Mouse (Mus musculus): ENCODE results near the gene Vasp. TPM values are rescaled to one million over a fixed set of nuclear protein-coding genes. Genes with fewer than 3 reads are reported as not detected.

Gene Vasp
- total and polyA plus RNA-seq, 3 experiments: 146 to 560 (median 239) TPM

GRCm38 (mm10) chr7:19211996-19212755 lies 59.4 kb downstream of the Vasp start, which contains the start of gene Gpr4:
Gene Gpr4 (plus strand): TSS chr7:19212538.
- peaks cover 15% of the 10 kb centered on the region for H3K4me1 ChIP-seq (ENCODE audit: insufficient read depth, low read depth, low read length)
- DNase-seq (ENCODE audit: low spot score): no peak
- H3K9me3 ChIP-seq (replicated peaks): peaks cover 6% of the 10 kb centered on the region
- ATAC-seq (ENCODE audit: extremely low read depth, insufficient number of reproducible peaks, low FRiP score, poor library complexity, severe bottlenecking): no peak
- no peaks in the 10 kb centered on the region for H3K36me3 ChIP-seq (replicated peaks)
- TF ChIP-seq TAL1 (conservative IDR thresholded peaks at IDR 0.05; ENCODE audit: low read depth, low read length) (no peak), POLR2AphosphoS5 (IDR thresholded peaks at IDR 0.05; ENCODE audit: insufficient replicate concordance, low read depth, low read length) (no peak), GATA2 (IDR thresholded peaks at IDR 0.05; ENCODE audit: borderline replicate concordance, low read depth, low read length) (no peak), GATA1 (IDR thresholded peaks at IDR 0.05; ENCODE audit: borderline replicate concordance, low read length) (no peak), CTCF (IDR thresholded peaks at IDR 0.05; ENCODE audit: low read depth, low read length) (no peak)
- H3K27me3 ChIP-seq (ENCODE audit: insufficient read depth, low read length): peaks cover 33% of the 10 kb centered on the region
- H3K4me3 ChIP-seq (ENCODE audit: low read depth, low read length): no peak within 1 kb of the TSS; the same call in 1 of the 2 replicates

GRCm38 (mm10) chr7:19211041-19211675 lies 60.5 kb downstream of the Vasp start:
- H3K4me3 ChIP-seq (ENCODE audit: low read depth, low read length): no peak overlapping the region
- ATAC-seq (ENCODE audit: extremely low read depth, insufficient number of reproducible peaks, low FRiP score, poor library complexity, severe bottlenecking) (no peak), DNase-seq (ENCODE audit: low spot score) (no peak)
- no peaks in the 10 kb centered on the region for H3K36me3 ChIP-seq (replicated peaks)
- H3K9me3 ChIP-seq (replicated peaks): peaks cover 6% of the 10 kb centered on the region
- TF ChIP-seq TAL1 (conservative IDR thresholded peaks at IDR 0.05; ENCODE audit: low read depth, low read length) (no peak), GATA2 (IDR thresholded peaks at IDR 0.05; ENCODE audit: borderline replicate concordance, low read depth, low read length) (no peak), GATA1 (IDR thresholded peaks at IDR 0.05; ENCODE audit: borderline replicate concordance, low read length) (no peak), CTCF (IDR thresholded peaks at IDR 0.05; ENCODE audit: low read depth, low read length) (no peak), POLR2AphosphoS5 (IDR thresholded peaks at IDR 0.05; ENCODE audit: insufficient replicate concordance, low read depth, low read length) (no peak)
- H3K27me3 ChIP-seq (ENCODE audit: insufficient read depth, low read length): peaks cover 29% of the 10 kb centered on the region
- peaks cover 13% of the 10 kb centered on the region for H3K4me1 ChIP-seq (ENCODE audit: insufficient read depth, low read depth, low read length)

DNA sequence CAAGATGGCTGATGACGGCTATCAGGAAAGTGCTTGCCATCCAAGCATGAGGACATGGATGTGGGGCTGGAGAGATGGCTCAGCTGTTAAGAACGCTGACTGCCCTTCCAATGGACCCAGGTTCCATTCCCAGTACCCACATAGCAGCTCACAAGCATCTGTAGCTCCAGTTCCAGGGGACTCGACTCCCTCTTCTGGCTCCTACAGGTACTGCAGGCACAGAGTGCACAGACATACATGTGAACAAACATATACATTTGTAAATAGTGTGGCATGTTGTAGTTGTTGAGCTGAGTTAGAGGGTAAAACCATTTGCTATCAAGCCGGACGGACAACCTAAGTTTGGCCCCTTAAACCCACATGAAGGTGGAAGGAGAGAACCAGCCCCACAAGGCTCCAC lies 61.6 kb downstream of the Vasp start:
- Histone ChIP-seq H3K27me3 (ENCODE audit: insufficient read depth, low read length) (peaks cover 26% of the 10 kb centered on the region), H3K9me3 (replicated peaks) (peaks cover 6% of the 10 kb centered on the region), H3K4me3 (ENCODE audit: low read depth, low read length) (no peak overlapping the region), H3K4me1 (ENCODE audit: insufficient read depth, low read depth, low read length) (peaks cover 10% of the 10 kb centered on the region), H3K36me3 (replicated peaks) (peaks cover 10% of the 10 kb centered on the region)
- no peak for TF ChIP-seq POLR2AphosphoS5 (IDR thresholded peaks at IDR 0.05; ENCODE audit: insufficient replicate concordance, low read depth, low read length)
- TF ChIP-seq GATA2 (IDR thresholded peaks at IDR 0.05; ENCODE audit: borderline replicate concordance, low read depth, low read length): no peak
- TF ChIP-seq CTCF (IDR thresholded peaks at IDR 0.05; ENCODE audit: low read depth, low read length): 0 out of 2 replicates have a peak, but pooled peaks have one; percentile 17
- no peak for TF ChIP-seq GATA1 (IDR thresholded peaks at IDR 0.05; ENCODE audit: borderline replicate concordance, low read length)
- no peak for TF ChIP-seq TAL1 (conservative IDR thresholded peaks at IDR 0.05; ENCODE audit: low read depth, low read length)
- DNase-seq (ENCODE audit: low spot score) (no peak), ATAC-seq (ENCODE audit: extremely low read depth, insufficient number of reproducible peaks, low FRiP score, poor library complexity, severe bottlenecking) (no peak)

- ATAC-seq (ENCODE audit: extremely low read depth, insufficient number of reproducible peaks, low FRiP score, poor library complexity, severe bottlenecking) (no peak), DNase-seq (ENCODE audit: low spot score) (no peak)
- Histone ChIP-seq H3K36me3 (replicated peaks) (peaks cover 14% of the 10 kb centered on the region), H3K9me3 (replicated peaks) (peaks cover 6% of the 10 kb centered on the region), H3K27me3 (ENCODE audit: insufficient read depth, low read length) (peaks cover 23% of the 10 kb centered on the region), H3K4me1 (ENCODE audit: insufficient read depth, low read depth, low read length) (peaks cover 6% of the 10 kb centered on the region), H3K4me3 (ENCODE audit: low read depth, low read length) (no peak overlapping the region)
- TF ChIP-seq TAL1 (conservative IDR thresholded peaks at IDR 0.05; ENCODE audit: low read depth, low read length) (no peak), GATA2 (IDR thresholded peaks at IDR 0.05; ENCODE audit: borderline replicate concordance, low read depth, low read length) (no peak), CTCF (IDR thresholded peaks at IDR 0.05; ENCODE audit: low read depth, low read length) (no peak), GATA1 (IDR thresholded peaks at IDR 0.05; ENCODE audit: borderline replicate concordance, low read length) (no peak), POLR2AphosphoS5 (IDR thresholded peaks at IDR 0.05; ENCODE audit: insufficient replicate concordance, low read depth, low read length) (no peak)
Measured at GRCm38 (mm10) chr7:19209494-19209893, 62.1 kb downstream of the Vasp start.

DNA sequence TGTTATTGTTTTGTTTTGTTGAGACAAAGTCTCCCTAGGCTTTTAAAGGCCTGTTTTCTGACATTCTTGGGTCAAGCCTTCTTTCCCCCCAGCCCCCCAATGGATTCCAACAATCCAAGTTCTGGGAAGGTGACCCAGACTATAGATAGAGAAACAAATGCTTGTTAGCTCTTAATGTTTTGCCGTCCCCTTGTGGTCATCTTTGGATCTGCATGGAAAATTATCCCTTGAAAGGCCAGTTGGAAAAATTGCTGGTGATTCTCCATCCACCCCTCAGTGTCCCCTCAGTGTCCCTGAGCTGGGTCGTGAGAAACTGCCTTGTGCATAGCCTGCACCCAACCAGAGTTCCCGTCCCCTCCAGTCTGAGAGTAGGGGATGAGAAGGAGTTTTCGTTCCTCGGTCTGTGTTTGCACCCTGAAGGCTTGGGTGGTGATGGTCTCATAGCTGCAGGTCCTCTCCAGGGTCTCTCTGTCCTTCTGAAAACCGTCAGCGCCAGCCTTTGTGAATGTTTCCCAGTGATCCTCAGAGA lies 62.6 kb downstream of the Vasp start:
- H3K4me1 ChIP-seq (ENCODE audit: insufficient read depth, low read depth, low read length): peaks cover under 1% of the 10 kb centered on the region
- no peak for ATAC-seq (ENCODE audit: extremely low read depth, insufficient number of reproducible peaks, low FRiP score, poor library complexity, severe bottlenecking)
- H3K9me3 ChIP-seq (replicated peaks): peaks cover 6% of the 10 kb centered on the region
- DNase-seq (ENCODE audit: low spot score): no peak
- peaks cover 19% of the 10 kb centered on the region for H3K36me3 ChIP-seq (replicated peaks)
- no peak overlapping the region for H3K4me3 ChIP-seq (ENCODE audit: low read depth, low read length)
- peaks cover 18% of the 10 kb centered on the region for H3K27me3 ChIP-seq (ENCODE audit: insufficient read depth, low read length)
- TF ChIP-seq GATA1 (IDR thresholded peaks at IDR 0.05; ENCODE audit: borderline replicate concordance, low read length) (no peak), TAL1 (conservative IDR thresholded peaks at IDR 0.05; ENCODE audit: low read depth, low read length) (no peak), POLR2AphosphoS5 (IDR thresholded peaks at IDR 0.05; ENCODE audit: insufficient replicate concordance, low read depth, low read length) (no peak), CTCF (IDR thresholded peaks at IDR 0.05; ENCODE audit: low read depth, low read length) (peak; percentile 74), GATA2 (IDR thresholded peaks at IDR 0.05; ENCODE audit: borderline replicate concordance, low read depth, low read length) (no peak)

Data from G1E (cell line).